In genomic region chr13:118365774-118366173, GRCm38 (mm10) we compare ENCODE assay signal across 33 mouse cellular contexts. TPM values are rescaled to one million over a fixed set of nuclear protein-coding genes. Genes with fewer than 3 reads are reported as not detected.
A peak's percentile ranks its signal among the peaks of the same experiment; 100 is the strongest.
DNase-seq lines count a peak whose midpoint lies in the region; ATAC-seq and TF ChIP-seq lines count a peak whose summit lies in the region.
"Had no signal": no experiment of that assay in that cellular context is flagged by ENCODE, and none has a peak within 500 bp of the region (broad histone marks: within the 10 kb centered on the region; RNA-seq: fewer than 3 reads in every experiment).

No protein-coding gene starts in this region.

- H3K27me3 ChIP-seq in hindbrain, embryonic 11.5 days (ENCODE audit: control insufficient read depth, insufficient read depth, low read length), result no peaks in the 10 kb centered on the region
- H3K27me3 ChIP-seq in hindbrain, embryonic 14.5 days (ENCODE audit: control insufficient read depth, insufficient read depth, low read length), result no peaks in the 10 kb centered on the region
- no peaks in the 10 kb centered on the region for H3K27me3 ChIP-seq in midbrain, embryonic 14.5 days (ENCODE audit: control insufficient read depth, insufficient read depth, low read length)
- no peaks in the 10 kb centered on the region for H3K27me3 ChIP-seq in midbrain, embryonic 15.5 days (replicated peaks)
- H3K27me3 ChIP-seq in intestine, postnatal 0 days (replicated peaks; ENCODE audit: control insufficient read depth, insufficient read depth, low read length), result no peaks in the 10 kb centered on the region
- H3K27me3 ChIP-seq: heart, embryonic 15.5 days; hindbrain, embryonic 12.5 days; limb, embryonic 15.5 days; liver, embryonic 13.5 days had no signal

- H3K4me2 ChIP-seq in hindbrain, embryonic 11.5 days (replicated peaks; ENCODE audit: low read depth, low read length), result no peak overlapping the region
- H3K4me2 ChIP-seq in hindbrain, embryonic 14.5 days (replicated peaks), result no peak overlapping the region
- no peak overlapping the region for H3K4me2 ChIP-seq in midbrain, embryonic 14.5 days (ENCODE audit: low read length)
- no peak overlapping the region for H3K4me2 ChIP-seq in midbrain, embryonic 15.5 days
- no peak overlapping the region for H3K4me2 ChIP-seq in intestine, postnatal 0 days (replicated peaks; ENCODE audit: low read depth)
- H3K4me2 ChIP-seq: heart, embryonic 15.5 days; hindbrain, embryonic 12.5 days; limb, embryonic 15.5 days; liver, embryonic 13.5 days had no signal

- no peak overlapping the region for H3K4me3 ChIP-seq in hindbrain, embryonic 11.5 days (ENCODE audit: low read depth, low read length)
- no peak overlapping the region for H3K4me3 ChIP-seq in hindbrain, embryonic 14.5 days (replicated peaks; ENCODE audit: low read length)
- no peak overlapping the region for H3K4me3 ChIP-seq in midbrain, embryonic 14.5 days (replicated peaks; ENCODE audit: low read depth, low read length)
- no peak overlapping the region for H3K4me3 ChIP-seq in midbrain, embryonic 15.5 days
- no peak overlapping the region for H3K4me3 ChIP-seq in intestine, postnatal 0 days (ENCODE audit: low read depth, low read length)
- H3K4me3 ChIP-seq: forebrain, embryonic 10.5 days; heart, embryonic 10.5 days; heart, embryonic 15.5 days; hindbrain, embryonic 12.5 days; limb, embryonic 10.5 days; limb, embryonic 15.5 days; liver, embryonic 13.5 days had no signal

- no peaks in the 10 kb centered on the region for H3K9me3 ChIP-seq in hindbrain, embryonic 11.5 days (ENCODE audit: control insufficient read depth, low read length)
- H3K9me3 ChIP-seq in hindbrain, embryonic 14.5 days (ENCODE audit: control insufficient read depth, low read length), result no peaks in the 10 kb centered on the region
- H3K9me3 ChIP-seq in midbrain, embryonic 14.5 days (ENCODE audit: control insufficient read depth, low read length), result no peaks in the 10 kb centered on the region
- H3K9me3 ChIP-seq in midbrain, embryonic 15.5 days, result no peaks in the 10 kb centered on the region
- no peaks in the 10 kb centered on the region for H3K9me3 ChIP-seq in intestine, postnatal 0 days (ENCODE audit: control insufficient read depth)
- H3K9me3 ChIP-seq: forebrain, embryonic 10.5 days; heart, embryonic 10.5 days; heart, embryonic 15.5 days; hindbrain, embryonic 12.5 days; limb, embryonic 10.5 days; limb, embryonic 15.5 days; liver, embryonic 13.5 days had no signal

- no peaks in the 10 kb centered on the region for H3K36me3 ChIP-seq in hindbrain, embryonic 11.5 days (ENCODE audit: control insufficient read depth, insufficient read depth, low read length)
- H3K36me3 ChIP-seq in hindbrain, embryonic 14.5 days (replicated peaks; ENCODE audit: control insufficient read depth, insufficient read depth), result no peaks in the 10 kb centered on the region
- no peaks in the 10 kb centered on the region for H3K36me3 ChIP-seq in midbrain, embryonic 14.5 days (ENCODE audit: control insufficient read depth, insufficient read depth, low read length)
- H3K36me3 ChIP-seq in midbrain, embryonic 15.5 days (replicated peaks), result no peaks in the 10 kb centered on the region
- no peaks in the 10 kb centered on the region for H3K36me3 ChIP-seq in intestine, postnatal 0 days (ENCODE audit: control insufficient read depth, insufficient read depth)
- H3K36me3 ChIP-seq: forebrain, embryonic 10.5 days; heart, embryonic 10.5 days; heart, embryonic 15.5 days; hindbrain, embryonic 12.5 days; limb, embryonic 10.5 days; limb, embryonic 15.5 days; liver, embryonic 13.5 days had no signal

- DNase-seq in hindbrain, embryonic 11.5 days (ENCODE audit: low spot score), result no peak
- DNase-seq in hindbrain, embryonic 14.5 days (ENCODE audit: low spot score), result no peak
- DNase-seq in midbrain, embryonic 14.5 days, result no peak
- DNase-seq in left cerebral cortex, adult 18-20 months (ENCODE audit: low spot score in 2 of 2), result no peak
- DNase-seq in kidney, postnatal 14 days, result no peak
- DNase-seq: adrenal gland, adult 2 months; adrenal gland, postnatal 36 days; cerebellum, adult 18-20 months; cerebellum, postnatal 10 days; kidney, adult 18-20 months; kidney, postnatal 4 days; layer of hippocampus, postnatal 36 days; liver, embryonic 13.5 days; lung, adult 18-20 months; lung, postnatal 4 days; right cerebral cortex, adult 18-20 months; spleen, adult 18-20 months; thymus, adult 2 months; thymus, postnatal 4 days had no signal

- no peaks in the 10 kb centered on the region for H3K4me1 ChIP-seq in hindbrain, embryonic 11.5 days (replicated peaks; ENCODE audit: control insufficient read depth, insufficient read depth, low read length)
- no peaks in the 10 kb centered on the region for H3K4me1 ChIP-seq in hindbrain, embryonic 14.5 days (replicated peaks; ENCODE audit: control insufficient read depth, insufficient read depth, low read length)
- no peaks in the 10 kb centered on the region for H3K4me1 ChIP-seq in midbrain, embryonic 14.5 days (ENCODE audit: control insufficient read depth, insufficient read depth, low read length)
- no peaks in the 10 kb centered on the region for H3K4me1 ChIP-seq in midbrain, embryonic 15.5 days
- H3K4me1 ChIP-seq in intestine, postnatal 0 days (replicated peaks; ENCODE audit: control insufficient read depth, insufficient read depth, low read length), result no peaks in the 10 kb centered on the region
- H3K4me1 ChIP-seq: forebrain, embryonic 10.5 days; heart, embryonic 10.5 days; heart, embryonic 15.5 days; hindbrain, embryonic 12.5 days; limb, embryonic 15.5 days; liver, embryonic 13.5 days had no signal

- no peak for TF ChIP-seq CTCF in intestine, postnatal 0 days (IDR thresholded peaks at IDR 0.05; ENCODE audit: low read depth)

- WGBS in hindbrain, embryonic 11.5 days, result 82% methylated on average over 1 of the region's 1 CpGs
- WGBS in hindbrain, embryonic 14.5 days, result 78% methylated on average over 1 of the region's 1 CpGs
- WGBS in midbrain, embryonic 14.5 days, result 84% methylated on average over 1 of the region's 1 CpGs
- 76% methylated on average over 1 of the region's 1 CpGs for WGBS in midbrain, embryonic 15.5 days
- WGBS in intestine, postnatal 0 days, result 22% methylated on average over 1 of the region's 1 CpGs

- H3K9ac ChIP-seq in hindbrain, embryonic 11.5 days (ENCODE audit: low read depth, low read length), result no peak overlapping the region
- no peak overlapping the region for H3K9ac ChIP-seq in hindbrain, embryonic 14.5 days
- H3K9ac ChIP-seq in midbrain, embryonic 14.5 days (replicated peaks; ENCODE audit: low read length), result no peak overlapping the region
- no peak overlapping the region for H3K9ac ChIP-seq in midbrain, embryonic 15.5 days
- no peak overlapping the region for H3K9ac ChIP-seq in intestine, postnatal 0 days (ENCODE audit: low read depth, low read length)
- H3K9ac ChIP-seq: heart, embryonic 15.5 days; hindbrain, embryonic 12.5 days; limb, embryonic 15.5 days; liver, embryonic 13.5 days had no signal

- ATAC-seq in hindbrain, embryonic 11.5 days (ENCODE audit: low FRiP score), result peak; percentile 30; the same call in 1 of the 2 replicates
- ATAC-seq in hindbrain, embryonic 14.5 days (ENCODE audit: low FRiP score), result no peak
- peak; percentile 58; the same call in 1 of the 2 replicates for ATAC-seq in midbrain, embryonic 14.5 days (ENCODE audit: low FRiP score, low TSS enrichment)
- ATAC-seq in midbrain, embryonic 15.5 days (replicated peaks), result no peak
- peak; percentile 77 for ATAC-seq in intestine, postnatal 0 days
- ATAC-seq: activated CD4-positive, CD25-positive, alpha-beta regulatory T cell, adult 4 months; CD4-positive, CD25-positive, alpha-beta regulatory T cell, adult 4 months; forebrain, embryonic 16.5 days; lung, postnatal 0 days; midbrain, embryonic 16.5 days had no signal

- H3K27ac ChIP-seq in hindbrain, embryonic 11.5 days (ENCODE audit: low read depth, low read length), result no peak overlapping the region
- H3K27ac ChIP-seq in hindbrain, embryonic 14.5 days, result no peak overlapping the region
- no peak overlapping the region for H3K27ac ChIP-seq in midbrain, embryonic 14.5 days (replicated peaks; ENCODE audit: low read depth, low read length)
- H3K27ac ChIP-seq in midbrain, embryonic 15.5 days, result no peak overlapping the region
- H3K27ac ChIP-seq in intestine, postnatal 0 days (ENCODE audit: low read depth, low read length), result no peak overlapping the region
- H3K27ac ChIP-seq: forebrain, embryonic 10.5 days; heart, embryonic 10.5 days; heart, embryonic 15.5 days; hindbrain, embryonic 12.5 days; limb, embryonic 10.5 days; limb, embryonic 15.5 days; liver, embryonic 13.5 days had no signal

RNA-seq across cellular contexts. Expression of gene B430218F22Rik, which starts 20.7 kb away (rescaled TPM):
- polyA plus RNA-seq in hindbrain, embryonic 11.5 days (2014; fragmentation: Nextera tagmentation; extraction: Ambion mirVana), result 0.61 and 1.2 TPM in 2 replicates
- 0.64 and 0.76 TPM in 2 replicates for polyA plus RNA-seq in hindbrain, embryonic 14.5 days (2014; fragmentation: Nextera tagmentation; extraction: Ambion mirVana)
- polyA plus RNA-seq in midbrain, embryonic 14.5 days (2014; fragmentation: Nextera tagmentation; extraction: Ambion mirVana), result 1.8 and 1.9 TPM in 2 replicates
- polyA plus RNA-seq in midbrain, embryonic 15.5 days (2015; fragmentation: Nextera tagmentation; extraction: Ambion mirVana), result 0.97 and 1.6 TPM in 2 replicates
- 0.63 and 0.93 TPM in 2 replicates for polyA plus RNA-seq in intestine, postnatal 0 days (2015; fragmentation: Nextera tagmentation; extraction: Ambion mirVana)
- under 1 TPM; 0.23 TPM for total RNA-seq in left cerebral cortex, adult 18-20 months (2021)
- total RNA-seq: adrenal gland, postnatal 36 days; gastrocnemius, adult 8-10 months had no signal

RNA-seq across cellular contexts. Expression of gene Mrps30, which starts 21.3 kb away (rescaled TPM):
- 37.7 and 37.8 TPM in 2 replicates for polyA plus RNA-seq in hindbrain, embryonic 11.5 days (2014; fragmentation: Nextera tagmentation; extraction: Ambion mirVana)
- polyA plus RNA-seq in hindbrain, embryonic 14.5 days (2014; fragmentation: Nextera tagmentation; extraction: Ambion mirVana), result 25.7 and 27.1 TPM in 2 replicates
- 27.2 TPM in 2 replicates for polyA plus RNA-seq in midbrain, embryonic 14.5 days (2014; fragmentation: Nextera tagmentation; extraction: Ambion mirVana)
- polyA plus RNA-seq in midbrain, embryonic 15.5 days (2015; fragmentation: Nextera tagmentation; extraction: Ambion mirVana), result 23.5 and 25.7 TPM in 2 replicates
- 20.2 and 21.4 TPM in 2 replicates for polyA plus RNA-seq in intestine, postnatal 0 days (2015; fragmentation: Nextera tagmentation; extraction: Ambion mirVana)
- total RNA-seq in left cerebral cortex, adult 18-20 months (2021), result 10 to 100 TPM; 16.5 to 19.1 TPM

Comparison
In these comparisons a context has a peak if more than half of its experiments do, and no peak if none do; other contexts are left out.
1. ATAC-seq: peak in hindbrain, embryonic 11.5 days (single experiment), midbrain, embryonic 14.5 days (single experiment) and intestine, postnatal 0 days (single experiment); none in hindbrain, embryonic 14.5 days (single experiment) and midbrain, embryonic 15.5 days (single experiment).